Mouse (Mus musculus) lung, embryonic 14.5 days (tissue): ENCODE measurements around the gene Havcr2. TPM values are rescaled to one million over a fixed set of nuclear protein-coding genes. Genes with fewer than 3 reads are reported as not detected.
"Not testable (repeated sequence)": the region's sequence is repeated elsewhere in the genome, so short reads cannot be mapped to it uniquely, and the experiment has no call there.

ENCODE experiments used
- ATAC-seq: fragments of 200-750 bp; cut with Nextera tagmentation; 2 replicates; pipeline ENCODE4 v1.8.0; 2017; ENCODE audit warnings: mild to moderate bottlenecking, moderate TSS enrichment, moderate library complexity; ENCODE audit not compliant: insufficient read depth
- DNase-seq: peaks from one replicate; pipeline ENCODE4 v3.0.0-alpha.2; 2015
- H3K27ac ChIP-seq: fragments of 300-500 bp; sonication (generic); 2 replicates; pipeline ENCODE4 v1.5.1; 2014; ENCODE audit warnings: low read depth, mild to moderate bottlenecking, moderate library complexity
- H3K27me3 ChIP-seq: fragments of 300-500 bp; sonication (generic); 2 replicates; pipeline ENCODE4 v1.6.1; 2014; ENCODE audit warnings: low read length, control low read depth; ENCODE audit not compliant: insufficient read depth
- H3K36me3 ChIP-seq: fragments of 300-500 bp; sonication (generic); 2 replicates; pipeline ENCODE4 v1.6.1; 2014; ENCODE audit warnings: control low read depth; ENCODE audit not compliant: insufficient read depth
- H3K4me1 ChIP-seq: fragments of 300-500 bp; sonication (generic); 2 replicates; pipeline ENCODE4 v1.6.1; 2014; ENCODE audit warnings: antibody characterized with exemption, control low read depth; ENCODE audit not compliant: insufficient read depth
- H3K4me2 ChIP-seq: fragments of 300-500 bp; sonication (generic); 2 replicates; pipeline ENCODE4 v1.6.1; 2014; ENCODE audit warnings: mild to moderate bottlenecking
- H3K4me3 ChIP-seq: fragments of 300-500 bp; sonication (generic); 2 replicates; pipeline ENCODE4 v1.5.1; 2014; ENCODE audit warnings: low read depth, low read length
- H3K9ac ChIP-seq: fragments of 300-500 bp; sonication (generic); 2 replicates; pipeline ENCODE4 v1.6.1; 2014
- H3K9me3 ChIP-seq: fragments of 300-500 bp; sonication (generic); 2 replicates; pipeline ENCODE4 v1.6.1; 2016; ENCODE audit warnings: low read depth, low read length, control low read depth
- CTCF ChIP-seq: IDR thresholded peaks from 2 replicates; pipeline ENCODE4 v1.5.1; 2016; ENCODE audit warnings: antibody characterized with exemption, low read depth
- WGBS: fragments of 180-500 bp; shearing (Covaris S2); extraction: QIAGEN DNeasy Blood & Tissue Kit; methylation state at CpG from one replicate; pipeline ENCODE4 v1.1.7; 2014; 5-methylcytosine and 5-hydroxymethylcytosine counted together
- polyA plus RNA-seq: library from polyadenylated mRNA; unstranded; fragments of >200 nt; fragmentation: Nextera tagmentation; extraction: Ambion mirVana; gene quantifications from 2 replicates; pipeline ENCODE4 v1.2.1, GENCODE M21; 2014

Gene Havcr2
- polyA plus RNA-seq, 1 experiment from 2014 or later, result 0.21 TPM

DNA sequence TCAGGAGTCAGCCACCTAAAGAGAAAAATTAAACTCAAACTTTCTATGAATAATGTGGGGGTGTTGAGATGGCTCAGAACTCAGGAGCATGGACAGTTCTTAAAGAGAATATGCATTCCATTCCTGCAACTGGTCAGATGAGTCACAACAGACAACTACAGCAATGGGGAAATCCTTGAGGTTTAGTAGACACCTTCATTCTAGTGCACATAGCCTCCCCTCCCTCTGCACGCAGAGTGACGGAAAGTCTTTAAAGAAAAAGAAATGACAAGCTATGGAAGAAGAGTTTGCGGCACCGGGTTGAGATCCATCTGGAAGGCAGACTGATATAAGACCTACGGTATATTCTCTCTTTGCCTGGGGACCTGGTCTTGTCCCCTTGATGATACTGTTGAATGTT, 55.2 kb downstream of the Havcr2 start:
- no peak for ATAC-seq
- TF ChIP-seq CTCF, result no peak
- Histone ChIP-seq H3K27ac (no peak overlapping the region), H3K9ac (no peak overlapping the region), H3K9me3 (no peaks in the 10 kb centered on the region), H3K4me3 (no peak overlapping the region), H3K27me3 (no peaks in the 10 kb centered on the region), H3K4me1 (no peaks in the 10 kb centered on the region), H3K36me3 (no peaks in the 10 kb centered on the region), H3K4me2 (no peak overlapping the region)
- WGBS, result 91% methylated on average over 5 of the region's 5 CpGs
- no peak for DNase-seq

DNA sequence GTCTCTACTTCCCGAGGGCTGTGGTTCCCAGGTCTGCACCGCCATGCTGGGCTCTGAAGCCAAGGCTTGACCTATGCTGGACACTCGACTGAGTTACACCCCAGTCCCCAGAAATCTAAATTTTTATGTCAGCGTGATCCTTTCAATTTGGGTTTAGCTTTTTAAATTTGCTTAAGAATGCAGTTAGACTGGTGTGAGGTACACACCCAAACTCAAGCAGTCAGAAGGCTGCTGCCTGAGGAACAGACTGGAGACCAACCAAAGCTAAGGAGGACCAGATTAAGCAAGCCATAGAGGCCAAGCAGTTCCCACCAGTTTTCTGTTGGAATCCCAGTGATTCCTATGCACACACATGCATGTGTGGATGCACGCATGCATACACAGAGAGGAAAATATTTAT, 66.6 kb downstream of the Havcr2 start:
- DNase-seq, H3K9me3 ChIP-seq, H3K4me2 ChIP-seq, H3K27me3 ChIP-seq, H3K36me3 ChIP-seq, ATAC-seq, H3K9ac ChIP-seq, H3K4me1 ChIP-seq, H3K27ac ChIP-seq, H3K4me3 ChIP-seq: not testable (repeated sequence)
- 80% methylated on average over 5 of the region's 5 CpGs for WGBS

DNA sequence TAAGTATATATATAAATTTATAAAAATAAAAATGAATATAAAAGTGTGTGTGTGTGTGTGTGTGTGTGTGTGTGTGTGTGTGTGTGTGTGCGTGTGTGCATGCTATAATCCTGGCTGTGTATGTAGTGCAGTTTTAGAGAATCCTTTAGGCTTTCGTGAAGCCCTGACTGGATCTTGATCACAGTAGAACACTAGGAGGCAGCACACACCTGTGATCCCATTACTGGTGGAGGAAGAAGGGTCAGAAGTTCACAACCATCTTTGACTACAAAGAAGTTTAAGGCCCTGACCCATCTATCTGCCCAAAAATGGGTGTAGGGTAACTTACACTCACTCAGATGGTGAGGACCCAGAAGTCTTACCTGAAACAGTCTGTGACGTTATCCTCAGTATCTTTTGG, 68.0 kb downstream of the Havcr2 start:
- Histone ChIP-seq H3K4me2 (no peak overlapping the region), H3K27me3 (no peaks in the 10 kb centered on the region), H3K27ac (no peak overlapping the region), H3K9ac (no peak overlapping the region), H3K4me3 (no peak overlapping the region), H3K4me1 (no peaks in the 10 kb centered on the region), H3K36me3 (no peaks in the 10 kb centered on the region), H3K9me3 (no peaks in the 10 kb centered on the region)
- no peak for ATAC-seq
- DNase-seq, result no peak
- 81% methylated on average over 3 of the region's 3 CpGs for WGBS
- TF ChIP-seq CTCF, result 0 out of 2 replicates have a peak, but pooled peaks have one; percentile 24

DNA sequence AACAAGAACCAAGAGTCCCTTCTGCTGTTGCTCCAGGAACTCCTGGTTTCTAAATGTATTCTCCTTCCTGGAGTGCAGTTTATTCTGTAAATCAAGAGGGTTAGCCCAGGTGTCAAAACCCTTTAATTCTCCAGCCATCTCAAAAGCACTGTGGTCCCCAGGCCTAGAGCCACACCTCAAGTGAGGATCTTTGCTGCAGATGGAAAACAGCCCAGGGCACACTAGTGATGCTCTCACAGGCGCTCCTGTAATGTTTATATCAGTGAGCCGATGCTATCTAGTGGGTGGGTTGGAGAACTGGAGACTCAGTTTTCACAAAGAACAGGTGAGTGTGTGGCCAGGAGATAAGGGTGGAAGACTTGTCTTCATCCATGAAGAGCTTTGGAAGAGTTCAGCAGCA, 69.2 kb downstream of the Havcr2 start, which contains the start of gene Gm12169:
Gene Gm12169, plus strand, starts transcription at position 301 of the 400 bp plus-strand sequence.
- DNase-seq (no peak), ATAC-seq (no peak)
- TF ChIP-seq CTCF, result no peak
- Histone ChIP-seq H3K36me3 (no peaks in the 10 kb centered on the region), H3K27ac (no peak within 1 kb of the TSS), H3K4me1 (no peaks in the 10 kb centered on the region), H3K9me3 (no peaks in the 10 kb centered on the region), H3K27me3 (no peaks in the 10 kb centered on the region), H3K4me3 (no peak within 1 kb of the TSS), H3K9ac (no peak within 1 kb of the TSS), H3K4me2 (no peak within 1 kb of the TSS)
- WGBS, result 72% methylated on average over 2 of the region's 2 CpGs

DNA sequence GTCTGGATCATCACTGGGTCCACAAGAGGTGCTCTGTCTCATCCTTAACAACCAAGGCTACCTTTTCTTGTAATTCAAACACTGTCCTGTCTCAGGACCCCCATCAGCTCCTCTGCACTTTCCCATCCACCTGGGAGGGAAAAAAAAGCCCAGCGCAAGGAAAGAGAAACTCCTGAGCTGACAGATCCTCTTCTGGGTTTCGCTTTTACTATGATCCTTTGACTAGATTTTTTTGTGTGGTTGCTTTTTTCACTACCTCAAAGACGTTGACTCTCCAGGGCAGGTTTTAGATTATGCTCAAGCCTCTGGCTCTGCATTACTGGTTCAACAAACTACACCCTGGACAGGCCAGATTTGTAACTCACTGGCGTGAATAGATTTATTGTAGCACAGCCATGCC, 75.4 kb downstream of the Havcr2 start:
- Histone ChIP-seq H3K4me2 (no peak overlapping the region), H3K4me1 (no peaks in the 10 kb centered on the region), H3K9ac (no peak overlapping the region), H3K9me3 (no peaks in the 10 kb centered on the region), H3K4me3 (no peak overlapping the region), H3K27me3 (no peaks in the 10 kb centered on the region), H3K36me3 (no peaks in the 10 kb centered on the region), H3K27ac (no peak overlapping the region)
- DNase-seq (peak; percentile 2), ATAC-seq (no peak)
- TF ChIP-seq CTCF, result no peak
- WGBS, result 55% methylated on average over 4 of the region's 4 CpGs

Other genes with a start within 250 kb of the Havcr2 start
- gene Fndc9, start 219.4 kb upstream of the Havcr2 start, polyA plus RNA-seq, result 0.08 TPM in 1 of 2 replicates, not detected in the other
- gene Cyfip2, start 142.1 kb upstream of the Havcr2 start, polyA plus RNA-seq, result 5.9 and 6.1 TPM in 2 replicates
- 0.08 TPM in 1 of 2 replicates, not detected in the other for gene Itk, start 65.4 kb upstream of the Havcr2 start, polyA plus RNA-seq
- not detected in 2 replicates for gene Fam71b, start 58.4 kb upstream of the Havcr2 start, polyA plus RNA-seq
- 69.3 and 71.8 TPM in 2 replicates for gene Med7, start 18.0 kb upstream of the Havcr2 start, polyA plus RNA-seq
- gene Gm12169, start 69.3 kb downstream of the Havcr2 start, polyA plus RNA-seq, result not detected in 2 replicates
- gene BC053393, start 116.6 kb downstream of the Havcr2 start, polyA plus RNA-seq, result not detected in 2 replicates
- not detected in 2 replicates for gene Dppa1, start 174.3 kb downstream of the Havcr2 start, polyA plus RNA-seq